In the genomic region with DNA sequence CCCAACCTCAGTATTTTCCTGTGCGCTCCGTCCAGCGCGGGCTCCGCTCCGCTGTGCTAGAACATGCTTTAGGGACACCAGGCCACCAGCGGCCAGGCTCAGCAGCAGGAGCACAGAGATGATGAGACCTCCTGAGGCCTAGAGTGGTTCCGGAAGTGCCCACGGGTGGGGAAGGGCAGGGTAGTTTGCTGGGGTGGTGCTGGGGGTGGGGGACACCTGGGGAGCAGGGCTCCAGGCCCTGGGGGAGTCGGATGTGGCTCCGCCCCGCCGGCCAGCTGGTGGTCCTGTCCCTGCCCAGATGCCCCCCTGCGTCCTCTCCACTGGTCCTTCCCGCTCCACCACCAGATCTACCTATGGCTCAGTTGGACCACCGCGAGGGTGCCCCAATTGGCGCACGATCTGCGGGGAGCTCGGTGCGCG, we compare ENCODE assay signal across 8 mouse cellular contexts. TPM values are rescaled to one million over a fixed set of nuclear protein-coding genes. Genes with fewer than 3 reads are reported as not detected.
A peak's percentile ranks its signal among the peaks of the same experiment; 100 is the strongest.
DNase-seq lines count a peak whose midpoint lies in the region; ATAC-seq and TF ChIP-seq lines count a peak whose summit lies in the region.

No protein-coding gene starts in this region.

- TF ChIP-seq EP300 in liver, embryonic 14.5 days (IDR thresholded peaks at IDR 0.05; ENCODE audit: low read depth): no peak

- no peak for TF ChIP-seq POLR2A in kidney, adult 2 months (IDR thresholded peaks at IDR 0.05; ENCODE audit: low read depth, low read length)
- TF ChIP-seq POLR2A in cortical plate, adult 2 months (IDR thresholded peaks at IDR 0.05; ENCODE audit: extremely low read depth, insufficient read depth, low read length): no peak

- H3K27me3 ChIP-seq in kidney, adult 2 months (replicated peaks; ENCODE audit: control insufficient read depth, insufficient read depth, low read length): no peaks in the 10 kb centered on the region
- H3K27me3 ChIP-seq in hindbrain, embryonic 12.5 days: peaks cover 35% of the 10 kb centered on the region
- H3K27me3 ChIP-seq in liver, embryonic 14.5 days (ENCODE audit: control insufficient read depth, insufficient read depth, low read length): peaks cover 26% of the 10 kb centered on the region
- H3K27me3 ChIP-seq in stomach, embryonic 14.5 days (ENCODE audit: control insufficient read depth, insufficient read depth, low read length): no peaks in the 10 kb centered on the region

- no peak for TF ChIP-seq CTCF in kidney, adult 2 months (conservative IDR thresholded peaks at IDR 0.05; ENCODE audit: insufficient read depth, insufficient read length, low read depth, low read length)
- no peak for TF ChIP-seq CTCF in cortical plate, adult 2 months (IDR thresholded peaks at IDR 0.05; ENCODE audit: extremely low read depth, insufficient read depth, low read length)
- no peak for TF ChIP-seq CTCF in liver, embryonic 14.5 days (IDR thresholded peaks at IDR 0.05; ENCODE audit: low read depth)

- peak overlapping the region; percentile 27; the same call in 1 of the 2 replicates for H3K4me3 ChIP-seq in kidney, adult 2 months (ENCODE audit: insufficient read depth, low read depth, low read length)
- peak overlapping the region; percentile 14 for H3K4me3 ChIP-seq in cortical plate, adult 2 months (ENCODE audit: insufficient read depth, low read length)
- H3K4me3 ChIP-seq in hindbrain, embryonic 12.5 days: peak overlapping the region; percentile 38
- H3K4me3 ChIP-seq in liver, embryonic 14.5 days (ENCODE audit: insufficient read depth in 1 of 2, low read depth in 2 of 2, low read length in 2 of 2): peak overlapping the region; percentile 38 to 44
- H3K4me3 ChIP-seq in stomach, embryonic 14.5 days (ENCODE audit: low read depth, low read length): peak overlapping the region; percentile 40

- H3K27ac ChIP-seq in kidney, adult 2 months (ENCODE audit: insufficient read depth, low read depth, low read length): 0 out of 2 replicates have a peak overlapping the region, but pooled peaks have one; percentile 2
- no peak overlapping the region for H3K27ac ChIP-seq in cortical plate, adult 2 months (ENCODE audit: insufficient read depth, low read length)
- no peak overlapping the region for H3K27ac ChIP-seq in hindbrain, embryonic 12.5 days
- H3K27ac ChIP-seq in liver, embryonic 14.5 days: no peak overlapping the region
- no peak overlapping the region for H3K27ac ChIP-seq in stomach, embryonic 14.5 days (ENCODE audit: low read length)

- WGBS in kidney, adult 2 months: 14% methylated on average over 23 of the region's 23 CpGs
- 3% methylated on average over 23 of the region's 23 CpGs for WGBS in hindbrain, embryonic 12.5 days
- WGBS in liver, embryonic 14.5 days (ENCODE audit: insufficient replicate concordance): 8% methylated on average over 23 of the region's 23 CpGs
- 2% methylated on average over 23 of the region's 23 CpGs for whole genome bisulfite sequencing in stomach, embryonic 14.5 days

- peak overlapping the region; percentile 63 for H3K9ac ChIP-seq in hindbrain, embryonic 12.5 days
- no peak overlapping the region for H3K9ac ChIP-seq in liver, embryonic 14.5 days (replicated peaks)
- peak overlapping the region; percentile 48; the same call in 1 of the 2 replicates for H3K9ac ChIP-seq in stomach, embryonic 14.5 days (replicated peaks; ENCODE audit: low read depth, low read length)

- ATAC-seq in hindbrain, embryonic 12.5 days (ENCODE audit: low FRiP score): peak; percentile 61
- peak; percentile 12; the same call in 1 of the 2 replicates for ATAC-seq in liver, embryonic 14.5 days (ENCODE audit: insufficient read depth)
- ATAC-seq in stomach, embryonic 14.5 days (ENCODE audit: insufficient number of reproducible peaks, insufficient read depth, low FRiP score, low read depth): peak; percentile 75
- ATAC-seq in monocyte, adult 5-6 weeks (replicated peaks; ENCODE audit: insufficient number of reproducible peaks, low FRiP score, low TSS enrichment, poor library complexity, severe bottlenecking): no peak

- no peaks in the 10 kb centered on the region for H3K9me3 ChIP-seq in hindbrain, embryonic 12.5 days (replicated peaks)
- H3K9me3 ChIP-seq in liver, embryonic 14.5 days (ENCODE audit: control insufficient read depth, low read length): no peaks in the 10 kb centered on the region
- no peaks in the 10 kb centered on the region for H3K9me3 ChIP-seq in stomach, embryonic 14.5 days (ENCODE audit: control insufficient read depth, low read depth, low read length)

- peak overlapping the region; percentile 79 for H3K4me2 ChIP-seq in hindbrain, embryonic 12.5 days (replicated peaks)
- H3K4me2 ChIP-seq in liver, embryonic 14.5 days (ENCODE audit: low read depth): peak overlapping the region; percentile 58
- peak overlapping the region; percentile 95 for H3K4me2 ChIP-seq in stomach, embryonic 14.5 days (replicated peaks; ENCODE audit: low read depth, low read length)

- 0 out of 2 replicates have a peak, but pooled peaks cover 5% of the 10 kb centered on the region for H3K4me1 ChIP-seq in kidney, adult 2 months (ENCODE audit: control insufficient read depth, insufficient read depth, low read length)
- peaks cover 2% of the 10 kb centered on the region; the same call in 1 of the 2 replicates for H3K4me1 ChIP-seq in cortical plate, adult 2 months (ENCODE audit: control insufficient read depth, insufficient read depth, low read length)
- H3K4me1 ChIP-seq in hindbrain, embryonic 12.5 days: peaks cover 10% of the 10 kb centered on the region
- peaks cover 0 to 7% of the 10 kb centered on the region in 2 experiments; a peak in 1 of 4 replicates for H3K4me1 ChIP-seq in liver, embryonic 14.5 days (replicated peaks; ENCODE audit: control insufficient read depth in 2 of 2, insufficient read depth in 2 of 2, low read length in 1 of 2)
- H3K4me1 ChIP-seq in stomach, embryonic 14.5 days (ENCODE audit: control insufficient read depth, insufficient read depth, low read length): peaks cover 4% of the 10 kb centered on the region; the same call in 1 of the 2 replicates

- no peaks in the 10 kb centered on the region for H3K36me3 ChIP-seq in kidney, adult 2 months (ENCODE audit: control insufficient read depth, insufficient read depth, low read length)
- H3K36me3 ChIP-seq in hindbrain, embryonic 12.5 days: no peaks in the 10 kb centered on the region
- H3K36me3 ChIP-seq in liver, embryonic 14.5 days (replicated peaks; ENCODE audit: control insufficient read depth, insufficient read depth, low read depth): no peaks in the 10 kb centered on the region
- no peaks in the 10 kb centered on the region for H3K36me3 ChIP-seq in stomach, embryonic 14.5 days (ENCODE audit: control insufficient read depth, insufficient read depth, low read length)

- DNase-seq in kidney, adult 2 months: no peak
- DNase-seq in kidney, adult 11 months: no peak
- no peak for DNase-seq in liver, embryonic 14.5 days (ENCODE audit: low read depth in 3 of 3, low spot score in 3 of 3)
- no peak for DNase-seq in T-cell, adult 2 months (ENCODE audit: low spot score)

RNA-seq across cellular contexts. Expression of gene Gm5134, which starts 3.5 kb away (rescaled TPM):
- 0.03 TPM in 1 of 2 replicates, not detected in the other for polyA plus RNA-seq in kidney, adult 2 months (2012; rRNA removed)
- polyA plus RNA-seq in cortical plate, adult 2 months (2012; rRNA removed): 0.06 and 0.08 TPM in 2 replicates
- polyA plus RNA-seq in hindbrain, embryonic 12.5 days (2016; fragmentation: Nextera tagmentation; extraction: Ambion mirVana): not detected in 2 replicates
- 0.08 and 0.10 TPM in 2 replicates for polyA plus RNA-seq in liver, embryonic 14.5 days (2012; rRNA removed)
- polyA plus RNA-seq in liver, embryonic 14.5 days (2014; fragmentation: Nextera tagmentation; extraction: Ambion mirVana): 0.08 TPM in 1 of 2 replicates, not detected in the other
- not detected in 2 replicates for polyA plus RNA-seq in stomach, embryonic 14.5 days (2014; fragmentation: Nextera tagmentation; extraction: Ambion mirVana)
- 0.10 to 0.53 TPM in 2 of 3 replicates, not detected in the other for total RNA-seq in monocyte, adult 5-6 weeks (2017)

RNA-seq across cellular contexts. Expression of gene Vpreb3, which starts 7.9 kb away (rescaled TPM):
- polyA plus RNA-seq in kidney, adult 2 months (2012; rRNA removed): 1.2 and 3.8 TPM in 2 replicates
- polyA plus RNA-seq in cortical plate, adult 2 months (2012; rRNA removed): not detected in 2 replicates
- polyA plus RNA-seq in hindbrain, embryonic 12.5 days (2016; fragmentation: Nextera tagmentation; extraction: Ambion mirVana): 0.34 and 0.98 TPM in 2 replicates
- 0.85 and 2.1 TPM in 2 replicates for polyA plus RNA-seq in liver, embryonic 14.5 days (2012; rRNA removed)
- 2.5 and 2.9 TPM in 2 replicates for polyA plus RNA-seq in liver, embryonic 14.5 days (2014; fragmentation: Nextera tagmentation; extraction: Ambion mirVana)
- polyA plus RNA-seq in stomach, embryonic 14.5 days (2014; fragmentation: Nextera tagmentation; extraction: Ambion mirVana): 0.88 and 1.3 TPM in 2 replicates
- 0.87 to 5.0 TPM (median 1.2 TPM) in 3 replicates for total RNA-seq in monocyte, adult 5-6 weeks (2017)

RNA-seq across cellular contexts. Expression of gene Gm867, which starts 10.3 kb away (rescaled TPM):
- polyA plus RNA-seq in kidney, adult 2 months (2012; rRNA removed): 1.3 and 1.4 TPM in 2 replicates
- 0.49 and 1.2 TPM in 2 replicates for polyA plus RNA-seq in cortical plate, adult 2 months (2012; rRNA removed)
- polyA plus RNA-seq in hindbrain, embryonic 12.5 days (2016; fragmentation: Nextera tagmentation; extraction: Ambion mirVana): 1.5 and 1.7 TPM in 2 replicates
- polyA plus RNA-seq in liver, embryonic 14.5 days (2012; rRNA removed): 22.5 and 27.6 TPM in 2 replicates
- polyA plus RNA-seq in liver, embryonic 14.5 days (2014; fragmentation: Nextera tagmentation; extraction: Ambion mirVana): 20.9 and 21.9 TPM in 2 replicates
- polyA plus RNA-seq in stomach, embryonic 14.5 days (2014; fragmentation: Nextera tagmentation; extraction: Ambion mirVana): not detected in 2 replicates
- total RNA-seq in monocyte, adult 5-6 weeks (2017): 2.2 TPM in 1 of 3 replicates, not detected in the others

RNA-seq across cellular contexts. Expression of gene Mmp11, which starts 14.5 kb away (rescaled TPM):
- polyA plus RNA-seq in kidney, adult 2 months (2012; rRNA removed): 21.5 and 23.9 TPM in 2 replicates
- 2.3 and 2.6 TPM in 2 replicates for polyA plus RNA-seq in cortical plate, adult 2 months (2012; rRNA removed)
- polyA plus RNA-seq in hindbrain, embryonic 12.5 days (2016; fragmentation: Nextera tagmentation; extraction: Ambion mirVana): 55.2 and 56.1 TPM in 2 replicates
- 1.3 and 1.5 TPM in 2 replicates for polyA plus RNA-seq in liver, embryonic 14.5 days (2012; rRNA removed)
- polyA plus RNA-seq in liver, embryonic 14.5 days (2014; fragmentation: Nextera tagmentation; extraction: Ambion mirVana): 1.1 and 1.5 TPM in 2 replicates
- polyA plus RNA-seq in stomach, embryonic 14.5 days (2014; fragmentation: Nextera tagmentation; extraction: Ambion mirVana): 47.9 and 59.5 TPM in 2 replicates
- total RNA-seq in monocyte, adult 5-6 weeks (2017): 1.1 TPM in 1 of 3 replicates, not detected in the others

RNA-seq across cellular contexts. Expression of gene Chchd10, which starts 17.9 kb away (rescaled TPM):
- 1,587 and 1,621 TPM in 2 replicates for polyA plus RNA-seq in kidney, adult 2 months (2012; rRNA removed)
- 502 and 507 TPM in 2 replicates for polyA plus RNA-seq in cortical plate, adult 2 months (2012; rRNA removed)
- 15.4 and 15.5 TPM in 2 replicates for polyA plus RNA-seq in hindbrain, embryonic 12.5 days (2016; fragmentation: Nextera tagmentation; extraction: Ambion mirVana)
- polyA plus RNA-seq in liver, embryonic 14.5 days (2012; rRNA removed): 55.8 and 72.9 TPM in 2 replicates
- 106 and 111 TPM in 2 replicates for polyA plus RNA-seq in liver, embryonic 14.5 days (2014; fragmentation: Nextera tagmentation; extraction: Ambion mirVana)
- 40.3 and 47.6 TPM in 2 replicates for polyA plus RNA-seq in stomach, embryonic 14.5 days (2014; fragmentation: Nextera tagmentation; extraction: Ambion mirVana)
- 1.4 to 5.9 TPM (median 5.8 TPM) in 3 replicates for total RNA-seq in monocyte, adult 5-6 weeks (2017)
